Mouse (Mus musculus) retina, postnatal 1 day (tissue): Measurements from ENCODE around the gene Olfr578.

ENCODE experiments used
- DNase-seq: peaks from one replicate; pipeline ENCODE4 v3.0.0-alpha.2; 2012

The Olfr578 gene

DNA sequence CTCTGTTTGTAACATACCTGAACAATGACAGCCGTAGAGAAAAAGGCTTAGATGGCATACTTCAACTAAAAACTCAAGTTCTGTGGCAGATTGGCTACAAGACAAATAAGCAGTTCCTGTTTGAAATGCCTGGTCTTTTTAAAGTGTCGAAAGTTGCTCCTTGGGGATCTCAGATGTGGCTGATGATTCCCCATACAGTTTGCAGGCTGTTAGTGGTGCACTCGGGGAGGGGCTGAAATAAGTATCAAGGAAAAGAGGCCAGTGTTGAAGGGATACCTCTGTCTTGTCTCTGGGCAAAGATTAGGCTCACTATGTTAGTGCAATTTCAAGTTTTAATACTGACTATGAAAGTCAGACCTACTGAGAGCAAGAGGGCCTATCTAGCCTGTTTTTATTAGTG, at the start of gene Olfr578:
Gene Olfr578, minus strand, starts transcription at position 101 of the 400 bp plus-strand sequence.
- no peak for DNase-seq

DNA sequence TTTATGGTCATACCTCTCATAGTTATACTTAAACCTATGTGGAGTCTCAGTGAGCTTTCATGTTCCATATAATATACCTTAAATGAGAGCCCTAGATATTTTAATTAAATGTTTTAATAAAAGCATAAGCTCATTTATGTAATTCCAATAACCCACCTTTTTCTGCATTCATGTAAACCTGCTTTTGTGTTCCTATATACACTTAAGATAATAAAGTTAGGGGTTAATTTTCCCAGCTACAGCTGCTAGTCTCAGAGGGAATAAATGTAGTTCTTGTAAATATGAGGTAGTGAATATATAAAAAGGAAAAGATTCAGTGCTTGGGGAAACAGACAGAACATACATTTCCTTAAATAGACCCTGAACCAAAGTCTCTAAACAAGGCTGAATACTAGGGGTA, 48.6 kb upstream of the Olfr578 start, which contains the start of gene Olfr582:
Gene Olfr582, plus strand, starts transcription at position 301 of the 400 bp plus-strand sequence.
- no peak for DNase-seq

DNA sequence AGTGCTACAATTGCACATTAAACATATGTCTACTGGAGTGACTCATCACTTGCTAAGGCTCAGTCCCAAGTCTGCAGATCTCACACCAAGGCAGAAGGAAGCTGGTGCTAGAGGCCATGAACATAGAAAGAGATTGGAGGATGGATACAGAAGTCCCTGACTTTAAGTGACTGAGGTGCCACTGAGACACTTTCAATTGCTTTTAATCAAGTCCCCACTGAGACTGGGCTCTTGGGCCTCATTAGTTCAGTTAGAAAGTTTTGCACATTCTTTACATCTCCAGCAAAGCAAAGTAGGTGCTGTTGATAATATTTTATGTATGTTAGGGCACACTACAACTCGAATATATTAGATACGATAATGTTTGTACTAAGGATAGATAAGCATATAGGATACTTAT, 13.3 kb downstream of the Olfr578 start, which contains the start of gene Olfr577:
Gene Olfr577, minus strand, starts transcription at position 101 of the 400 bp plus-strand sequence.
- DNase-seq = no peak

- no peak for DNase-seq
Measured at GRCm38 (mm10) chr7:102974399-102974798, 14.7 kb downstream of the Olfr578 start.

DNA sequence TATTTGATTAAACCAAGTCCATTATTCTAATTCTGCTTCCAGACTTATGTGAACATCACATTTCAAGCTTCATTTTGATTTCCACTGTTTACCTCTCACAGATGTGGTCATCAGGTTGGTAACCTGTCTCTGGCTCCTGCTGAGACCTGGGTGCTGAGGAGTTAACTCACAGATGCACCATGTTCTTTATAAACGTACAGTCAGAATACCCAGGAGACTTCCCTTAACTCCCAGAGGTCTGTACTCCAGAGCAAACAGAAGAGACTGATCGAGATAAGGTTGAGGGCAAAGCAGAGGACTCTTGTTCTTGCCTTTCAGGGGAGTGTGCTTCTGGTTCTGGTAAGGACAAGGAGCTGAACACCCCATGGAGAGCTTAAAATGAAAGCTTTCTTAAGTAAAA, 26.8 kb downstream of the Olfr578 start, which contains the start of gene Olfr576:
Gene Olfr576, plus strand, starts transcription at position 301 of the 400 bp plus-strand sequence.
- no peak for DNase-seq

DNA sequence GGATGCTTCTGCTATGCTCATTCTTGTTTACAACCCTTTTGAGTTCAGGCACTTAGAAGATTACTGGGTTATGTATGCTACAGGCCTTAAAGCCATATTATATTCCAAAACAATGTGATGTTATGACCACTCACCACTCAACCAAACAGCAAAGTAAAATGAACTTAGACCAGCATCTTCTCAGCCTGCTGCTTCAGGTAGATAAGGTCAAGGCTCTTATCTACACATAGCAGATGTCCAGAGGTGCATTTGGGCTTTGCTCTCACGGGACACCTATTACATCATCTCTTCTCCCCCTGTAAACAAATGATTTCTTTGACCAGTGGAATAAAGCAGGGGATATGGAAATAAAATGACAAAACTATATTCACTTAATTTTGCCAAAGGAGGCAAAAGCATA, 30.5 kb downstream of the Olfr578 start, which contains the start of gene Olfr575:
Gene Olfr575, minus strand, starts transcription at position 183 of the 400 bp plus-strand sequence.
- no peak for DNase-seq

DNA sequence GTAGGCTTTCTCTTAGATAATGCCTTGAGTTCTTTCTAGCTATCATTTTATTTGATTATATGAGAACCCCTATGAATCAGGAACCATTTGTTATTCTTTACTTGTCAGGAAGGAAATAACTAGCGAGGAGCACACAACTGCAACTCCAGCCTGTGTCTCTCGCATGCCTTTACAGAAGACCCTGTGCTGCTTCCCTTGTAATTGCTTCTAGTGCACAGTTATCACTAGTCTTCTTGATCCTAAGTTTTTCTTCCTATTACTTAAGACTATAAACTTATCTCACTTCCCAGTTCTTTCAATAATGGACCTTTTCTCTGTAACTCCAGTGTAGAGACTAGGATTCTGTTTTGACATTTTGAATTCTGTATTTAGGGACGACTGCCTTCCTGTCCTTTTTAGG, 31.0 kb downstream of the Olfr578 start:
- no peak for DNase-seq

GRCm38 (mm10) chr7:102950732-102951131, 38.4 kb downstream of the Olfr578 start:
- DNase-seq = no peak

- no peak for DNase-seq
Measured at GRCm38 (mm10) chr7:102948167-102948566, 41.0 kb downstream of the Olfr578 start, which contains the start of gene Olfr574. Gene Olfr574 (plus strand): TSS chr7:102948467.

GRCm38 (mm10) chr7:102943417-102943816, 45.7 kb downstream of the Olfr578 start:
- DNase-seq = no peak

DNA sequence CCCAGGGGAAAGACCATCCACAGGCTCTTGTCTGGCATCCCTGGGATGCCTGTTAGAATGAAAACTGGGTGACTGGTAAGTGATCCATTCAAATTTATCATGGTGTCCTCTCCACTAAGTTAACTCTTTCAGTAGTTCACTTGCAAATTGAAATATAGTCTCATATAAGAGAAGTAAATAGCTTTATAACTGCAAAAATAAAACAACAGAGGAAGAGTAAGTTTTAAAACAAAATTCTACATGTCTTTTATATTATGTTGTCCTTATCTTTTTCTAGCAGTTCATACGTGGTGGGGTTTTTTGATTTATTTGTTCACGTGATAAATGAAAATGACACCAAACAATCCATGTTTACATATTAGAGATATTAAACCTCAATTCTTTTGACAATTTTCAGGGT, 46.6 kb downstream of the Olfr578 start, which contains the start of gene Olfr573-ps1:
Gene Olfr573-ps1, minus strand, starts transcription at position 101 of the 400 bp plus-strand sequence.
- no peak for DNase-seq
